Mouse (Mus musculus): Measurements from ENCODE around the gene Arl2. TPM values are rescaled to one million over a fixed set of nuclear protein-coding genes. Genes with fewer than 3 reads are reported as not detected.
A peak's percentile ranks its signal among the peaks of the same experiment; 100 is the strongest.
"Not testable (repeated sequence)": the region's sequence is repeated elsewhere in the genome, so short reads cannot be mapped to it uniquely, and the experiment has no call there.

Gene Arl2
- polyA plus RNA-seq, 1 experiment from 2014 or later = 96.9 TPM

- Histone ChIP-seq H3K9me3 (no peaks in the 10 kb centered on the region), H3K9ac (peak within 1 kb of the TSS; percentile 85)
- WGBS = under 1% methylated on average over 68 of the region's 68 CpGs
Observed at GRCm38 (mm10) chr19:6140678-6141393, 512 bp downstream of the Arl2 start, which contains the start of gene Batf2. Batf2 (plus strand) TSS chr19:6140983.

GRCm38 (mm10) chr19:6140374-6140677 lies 1.0 kb downstream of the Arl2 start:
- peak overlapping the region; percentile 85 for H3K9ac ChIP-seq
- 6% methylated on average over 16 of the region's 16 CpGs for WGBS
- ATAC-seq (ENCODE audit: borderline replicate concordance, extremely low read depth, low FRiP score, low TSS enrichment) = no peak

More at GRCm38 (mm10) chr19:6140678-6141393, 512 bp downstream of the Arl2 start, which contains the start of gene Batf2:
- Histone ChIP-seq H3K27me3 (no peaks in the 10 kb centered on the region), H3K4me2 (peak within 1 kb of the TSS; percentile 82), H3K4me1 (peaks cover 16% of the 10 kb centered on the region), H3K36me3 (peaks cover 15% of the 10 kb centered on the region), H3K4me3 (peak within 1 kb of the TSS; percentile 79), H3K27ac (peak within 1 kb of the TSS; percentile 95)
- peak; percentile 94 for ATAC-seq (ENCODE audit: borderline replicate concordance, extremely low read depth, low FRiP score, low TSS enrichment)

GRCm38 (mm10) chr19:6139701-6140100 lies 1.6 kb downstream of the Arl2 start:
- Histone ChIP-seq H3K27ac (no peak overlapping the region), H3K4me1 (peaks cover 16% of the 10 kb centered on the region), H3K4me2 (peak overlapping the region; percentile 82), H3K9ac (peak overlapping the region; percentile 85; the same call in 1 of the 2 replicates), H3K9me3 (no peaks in the 10 kb centered on the region), H3K4me3 (peak overlapping the region; percentile 79), H3K27me3 (no peaks in the 10 kb centered on the region), H3K36me3 (peaks cover 21% of the 10 kb centered on the region)
- 91% methylated on average over 6 of the region's 6 CpGs for WGBS
- ATAC-seq (ENCODE audit: borderline replicate concordance, extremely low read depth, low FRiP score, low TSS enrichment) = no peak

More at GRCm38 (mm10) chr19:6140374-6140677, 1.0 kb downstream of the Arl2 start:
- H3K27ac ChIP-seq = peak overlapping the region; percentile 95
- H3K4me3 ChIP-seq = peak overlapping the region; percentile 79
- peaks cover 20% of the 10 kb centered on the region for H3K36me3 ChIP-seq
- H3K4me2 ChIP-seq = peak overlapping the region; percentile 82
- no peaks in the 10 kb centered on the region for H3K27me3 ChIP-seq
- H3K9me3 ChIP-seq = no peaks in the 10 kb centered on the region
- peaks cover 16% of the 10 kb centered on the region for H3K4me1 ChIP-seq

GRCm38 (mm10) chr19:6136397-6136796 lies 5.0 kb downstream of the Arl2 start:
- WGBS = 84% methylated on average over 3 of the region's 3 CpGs
- no peak overlapping the region for H3K4me2 ChIP-seq
- H3K4me1 ChIP-seq = peaks cover 8% of the 10 kb centered on the region
- H3K36me3 ChIP-seq = peaks cover 28% of the 10 kb centered on the region
- H3K9ac ChIP-seq = no peak overlapping the region
- no peak for ATAC-seq (ENCODE audit: borderline replicate concordance, extremely low read depth, low FRiP score, low TSS enrichment)
- no peaks in the 10 kb centered on the region for H3K27me3 ChIP-seq
- no peak overlapping the region for H3K27ac ChIP-seq
- no peaks in the 10 kb centered on the region for H3K9me3 ChIP-seq
- no peak overlapping the region for H3K4me3 ChIP-seq

GRCm38 (mm10) chr19:6133197-6133596 lies 8.2 kb downstream of the Arl2 start:
- not testable (repeated sequence) for H3K4me3 ChIP-seq; H3K4me1 ChIP-seq; H3K27me3 ChIP-seq; H3K27ac ChIP-seq; H3K9ac ChIP-seq; H3K4me2 ChIP-seq; ATAC-seq (ENCODE audit: borderline replicate concordance, extremely low read depth, low FRiP score, low TSS enrichment); H3K9me3 ChIP-seq
- 14% methylated on average over 1 of the region's 1 CpGs for WGBS
- peaks cover 28% of the 10 kb centered on the region for H3K36me3 ChIP-seq

GRCm38 (mm10) chr19:6132171-6132827 lies 9.0 kb downstream of the Arl2 start:
- 81% methylated on average over 7 of the region's 7 CpGs for WGBS
- H3K27ac ChIP-seq = no peak overlapping the region

GRCm38 (mm10) chr19:6130414-6131128 lies 10.8 kb downstream of the Arl2 start:
- H3K4me1 ChIP-seq; H3K27ac ChIP-seq; H3K9ac ChIP-seq; ATAC-seq (ENCODE audit: borderline replicate concordance, extremely low read depth, low FRiP score, low TSS enrichment); H3K4me2 ChIP-seq; H3K9me3 ChIP-seq; H3K4me3 ChIP-seq; H3K27me3 ChIP-seq: not testable (repeated sequence)
- H3K36me3 ChIP-seq = peaks cover 11% of the 10 kb centered on the region; the same call in 1 of the 2 replicates
- 75% methylated on average over 7 of the region's 7 CpGs for WGBS

More at GRCm38 (mm10) chr19:6132171-6132827, 9.0 kb downstream of the Arl2 start:
- H3K9me3 ChIP-seq = no peaks in the 10 kb centered on the region
- peaks cover 25% of the 10 kb centered on the region for H3K36me3 ChIP-seq
- no peak overlapping the region for H3K4me2 ChIP-seq
- no peak overlapping the region for H3K9ac ChIP-seq
- no peak for ATAC-seq (ENCODE audit: borderline replicate concordance, extremely low read depth, low FRiP score, low TSS enrichment)
- no peak overlapping the region for H3K4me3 ChIP-seq
- H3K4me1 ChIP-seq = no peaks in the 10 kb centered on the region; the same call in 1 of the 2 replicates
- H3K27me3 ChIP-seq = no peaks in the 10 kb centered on the region

GRCm38 (mm10) chr19:6127760-6128341 lies 13.5 kb downstream of the Arl2 start, which contains the start of gene Snx15:
Snx15 (minus strand) TSS chr19:6128304.
- Histone ChIP-seq H3K4me1 (peaks cover 5% of the 10 kb centered on the region; the same call in 1 of the 2 replicates), H3K27ac (peak within 1 kb of the TSS; percentile 89), H3K9me3 (no peaks in the 10 kb centered on the region), H3K36me3 (no peaks in the 10 kb centered on the region), H3K27me3 (no peaks in the 10 kb centered on the region), H3K4me2 (peak within 1 kb of the TSS; percentile 59), H3K9ac (peak within 1 kb of the TSS; percentile 65), H3K4me3 (peak within 1 kb of the TSS; percentile 51)
- peak; percentile 94 for ATAC-seq (ENCODE audit: borderline replicate concordance, extremely low read depth, low FRiP score, low TSS enrichment)
- WGBS = under 1% methylated on average over 32 of the region's 32 CpGs

- Histone ChIP-seq H3K9ac (peak overlapping the region; percentile 65; the same call in 1 of the 2 replicates), H3K36me3 (no peaks in the 10 kb centered on the region), H3K4me2 (peak overlapping the region; percentile 59), H3K27ac (peak overlapping the region; percentile 89; the same call in 1 of the 2 replicates), H3K4me3 (peak overlapping the region; percentile 51), H3K27me3 (no peaks in the 10 kb centered on the region), H3K9me3 (no peaks in the 10 kb centered on the region), H3K4me1 (peaks cover 5% of the 10 kb centered on the region; the same call in 1 of the 2 replicates)
- 66% methylated on average over 10 of the region's 10 CpGs for WGBS
- ATAC-seq (ENCODE audit: borderline replicate concordance, extremely low read depth, low FRiP score, low TSS enrichment) = no peak
Observed at GRCm38 (mm10) chr19:6126789-6127580, 14.4 kb downstream of the Arl2 start.

- WGBS = 25% methylated on average over 4 of the region's 4 CpGs
- Histone ChIP-seq H3K27ac (no peak overlapping the region), H3K9ac (no peak overlapping the region), H3K9me3 (no peaks in the 10 kb centered on the region), H3K36me3 (no peaks in the 10 kb centered on the region), H3K4me3 (no peak overlapping the region), H3K27me3 (no peaks in the 10 kb centered on the region), H3K4me2 (no peak overlapping the region), H3K4me1 (peaks cover 5% of the 10 kb centered on the region; the same call in 1 of the 2 replicates)
- ATAC-seq (ENCODE audit: borderline replicate concordance, extremely low read depth, low FRiP score, low TSS enrichment) = no peak
Observed at GRCm38 (mm10) chr19:6126289-6126688, 15.1 kb downstream of the Arl2 start.

GRCm38 (mm10) chr19:6124898-6125297 lies 16.4 kb downstream of the Arl2 start:
- 64% methylated on average over 2 of the region's 2 CpGs for WGBS
- H3K4me3 ChIP-seq = no peak overlapping the region
- H3K9ac ChIP-seq = no peak overlapping the region
- no peaks in the 10 kb centered on the region for H3K27me3 ChIP-seq
- no peak overlapping the region for H3K4me2 ChIP-seq
- no peaks in the 10 kb centered on the region for H3K36me3 ChIP-seq
- no peak for ATAC-seq (ENCODE audit: borderline replicate concordance, extremely low read depth, low FRiP score, low TSS enrichment)
- peaks cover 5% of the 10 kb centered on the region; the same call in 1 of the 2 replicates for H3K4me1 ChIP-seq
- no peak overlapping the region for H3K27ac ChIP-seq
- no peaks in the 10 kb centered on the region for H3K9me3 ChIP-seq
